Comparison of ENCODE assay signal across 16 mouse cellular contexts in the genomic region with DNA sequence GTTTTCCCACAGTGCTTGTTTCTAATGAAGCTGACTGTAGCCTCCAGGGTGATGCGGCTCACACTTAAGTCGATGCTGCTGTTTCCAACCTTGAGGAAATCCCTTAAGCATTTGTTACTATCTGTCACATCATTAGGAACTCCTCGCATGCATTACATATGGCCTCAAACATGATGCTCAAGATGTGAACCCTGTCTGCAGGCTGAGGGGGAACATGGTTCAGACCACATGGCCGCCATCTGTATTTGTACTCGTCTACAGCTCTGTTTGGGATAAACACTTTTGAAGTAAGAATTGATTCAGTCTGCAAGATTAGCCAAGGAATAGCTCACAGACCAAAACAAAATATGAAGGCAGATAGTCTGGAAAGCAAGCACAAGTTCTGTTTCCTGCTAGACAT.
"Had no signal": no experiment of that assay in that cellular context is flagged by ENCODE, and none has a peak within 500 bp of the region (broad histone marks: within the 10 kb centered on the region; RNA-seq: fewer than 3 reads in every experiment).

No protein-coding gene starts in this region.

- H3K9ac ChIP-seq: limb, embryonic 12.5 days; liver, embryonic 13.5 days; liver, postnatal 0 days; lung, embryonic 15.5 days; midbrain, embryonic 12.5 days; stomach, embryonic 15.5 days had no signal

- H3K27ac ChIP-seq: limb, embryonic 12.5 days; liver, embryonic 13.5 days; lung, embryonic 15.5 days; macrophage; midbrain, embryonic 12.5 days; stomach, embryonic 15.5 days had no signal

- H3K9me3 ChIP-seq: limb, embryonic 12.5 days; liver, embryonic 13.5 days; lung, embryonic 15.5 days; megakaryocyte, embryonic 14.5 days; midbrain, embryonic 12.5 days; stomach, embryonic 15.5 days had no signal

- H3K4me2 ChIP-seq: limb, embryonic 12.5 days; liver, embryonic 13.5 days; lung, embryonic 15.5 days; midbrain, embryonic 12.5 days; stomach, embryonic 15.5 days had no signal

- H3K4me3 ChIP-seq: limb, embryonic 12.5 days; liver, embryonic 13.5 days; lung, embryonic 15.5 days; megakaryocyte, embryonic 14.5 days; midbrain, embryonic 12.5 days; stomach, embryonic 15.5 days had no signal

- ATAC-seq: intestine, postnatal 0 days; liver, postnatal 0 days had no signal

- DNase-seq: kidney, adult 8-10 months; kidney, postnatal 25 days; liver; liver, embryonic 13.5 days; liver, postnatal 0 days; lung, postnatal 14 days; right cerebral cortex, postnatal 14 days; thymus, adult 2 months; thymus, postnatal 36 days had no signal

- H3K27me3 ChIP-seq: limb, embryonic 12.5 days; liver, embryonic 13.5 days; lung, embryonic 15.5 days; megakaryocyte, embryonic 14.5 days; midbrain, embryonic 12.5 days; stomach, embryonic 15.5 days had no signal

- H3K4me1 ChIP-seq: limb, embryonic 12.5 days; lung, embryonic 15.5 days; stomach, embryonic 15.5 days had no signal
